Mouse (Mus musculus) megakaryocyte, embryonic 14.5 days (primary cell): Measurements from ENCODE around the gene Snx14. TPM values are rescaled to one million over a fixed set of nuclear protein-coding genes. Genes with fewer than 3 reads are reported as not detected.
A peak's percentile ranks its signal among the peaks of the same experiment; 100 is the strongest.

ENCODE experiments used
- H3K27me3 ChIP-seq: replicated peaks from 2 replicates; pipeline ENCODE3; 2012; ENCODE audit warnings: inconsistent platforms
- H3K36me3 ChIP-seq: replicated peaks from 2 replicates; pipeline ENCODE3; 2012; ENCODE audit warnings: low read length, inconsistent platforms, mixed read lengths
- H3K4me1 ChIP-seq: 2 replicates; pipeline ENCODE4 v1.6.1; 2012; ENCODE audit warnings: inconsistent platforms
- H3K4me3 ChIP-seq: replicated peaks from 2 replicates; pipeline ENCODE3; 2012; ENCODE audit warnings: moderate library complexity, mild to moderate bottlenecking, inconsistent platforms
- H3K9me3 ChIP-seq: 2 replicates; pipeline ENCODE4 v1.6.1; 2012; ENCODE audit warnings: inconsistent platforms
- FLI1 ChIP-seq: IDR thresholded peaks from 2 replicates; pipeline ENCODE4 v1.6.1; 2012; ENCODE audit warnings: low read length, inconsistent platforms, mixed read lengths
- GATA1 ChIP-seq: IDR thresholded peaks from 3 replicates; pipeline ENCODE4 v1.6.1; 2012; ENCODE audit warnings: mixed read lengths, low read length, inconsistent platforms, borderline replicate concordance
- polyA plus RNA-seq: library from polyadenylated mRNA; stranded (reverse); fragments of >175 nt; gene quantifications from 2 replicates; pipeline ENCODE4 v1.2.3, GENCODE M21; 2012; ENCODE audit warnings: low replicate concordance; ENCODE audit not compliant: insufficient read depth

The Snx14 gene
- polyA plus RNA-seq, 1 experiment = 2.3 TPM

GRCm38 (mm10) chr9:88367322-88367721 lies 71.4 kb downstream of the Snx14 start:
- Histone ChIP-seq H3K36me3 (peaks cover 98% of the 10 kb centered on the region), H3K9me3 (no peaks in the 10 kb centered on the region), H3K4me3 (no peak overlapping the region), H3K4me1 (peaks cover 70% of the 10 kb centered on the region), H3K27me3 (no peaks in the 10 kb centered on the region)
- TF ChIP-seq FLI1 (no peak), GATA1 (no peak)

- Histone ChIP-seq H3K27me3 (no peaks in the 10 kb centered on the region), H3K4me1 (peaks cover 70% of the 10 kb centered on the region)
Measured at GRCm38 (mm10) chr9:88366819-88367218, 71.9 kb downstream of the Snx14 start.

DNA sequence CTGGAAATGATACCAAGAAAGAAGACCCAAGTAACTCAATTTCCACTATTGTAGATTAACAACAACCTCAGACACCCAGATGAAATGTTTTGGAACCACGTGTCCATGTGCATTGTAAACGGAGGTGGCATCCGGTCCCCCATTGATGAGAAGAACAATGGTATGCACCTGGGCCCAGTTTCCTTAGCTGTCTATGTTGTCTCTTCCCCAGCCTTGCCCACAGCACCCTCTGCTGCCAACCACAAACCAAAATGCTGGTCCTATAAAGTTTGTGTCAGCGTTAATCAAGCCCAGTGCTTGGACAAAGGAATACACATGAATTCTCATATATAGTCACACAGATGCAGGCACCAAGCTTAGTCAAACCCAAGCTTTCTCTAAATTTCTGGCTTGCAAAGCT lies 72.5 kb downstream of the Snx14 start:
- H3K9me3 ChIP-seq = no peaks in the 10 kb centered on the region
- H3K4me3 ChIP-seq = no peak overlapping the region
- H3K4me1 ChIP-seq = peaks cover 72% of the 10 kb centered on the region
- no peak for TF ChIP-seq FLI1
- no peak for TF ChIP-seq GATA1
- H3K36me3 ChIP-seq = peaks cover 93% of the 10 kb centered on the region
- no peaks in the 10 kb centered on the region for H3K27me3 ChIP-seq

More at GRCm38 (mm10) chr9:88366819-88367218, 71.9 kb downstream of the Snx14 start:
- Histone ChIP-seq H3K9me3 (no peaks in the 10 kb centered on the region), H3K36me3 (peaks cover 94% of the 10 kb centered on the region), H3K4me3 (no peak overlapping the region)
- TF ChIP-seq GATA1 (no peak), FLI1 (no peak)

DNA sequence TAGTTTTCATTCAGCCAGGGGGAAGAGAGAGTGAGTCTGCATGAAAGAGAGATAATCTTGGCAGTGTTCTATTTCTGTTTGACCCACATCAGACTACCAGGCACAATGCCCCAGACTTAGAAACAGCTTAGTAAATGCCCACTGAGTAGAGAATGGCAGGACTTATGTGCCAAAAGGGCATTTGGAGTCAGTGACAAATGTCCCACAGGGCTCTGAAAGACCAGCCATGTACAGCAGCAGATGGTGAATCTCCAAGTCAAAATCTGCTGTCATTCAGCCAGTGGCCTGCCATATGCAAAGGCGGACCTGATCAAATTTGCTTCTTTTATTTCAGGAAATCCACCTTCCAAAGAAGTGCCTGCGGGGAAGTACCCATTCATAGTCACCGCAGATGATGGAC lies 75.7 kb downstream of the Snx14 start:
- peaks cover 88% of the 10 kb centered on the region for H3K4me1 ChIP-seq
- no peaks in the 10 kb centered on the region for H3K9me3 ChIP-seq
- no peaks in the 10 kb centered on the region for H3K27me3 ChIP-seq
- TF ChIP-seq GATA1 (no peak), FLI1 (no peak)
- peaks cover 84% of the 10 kb centered on the region for H3K36me3 ChIP-seq
- no peak overlapping the region for H3K4me3 ChIP-seq

- TF ChIP-seq FLI1 (no peak), GATA1 (no peak)
- Histone ChIP-seq H3K4me3 (peak overlapping the region; percentile 54), H3K4me1 (peaks cover 94% of the 10 kb centered on the region), H3K36me3 (peaks cover 82% of the 10 kb centered on the region), H3K27me3 (no peaks in the 10 kb centered on the region), H3K9me3 (no peaks in the 10 kb centered on the region)
Measured at GRCm38 (mm10) chr9:88362055-88362850, 76.5 kb downstream of the Snx14 start.

GRCm38 (mm10) chr9:88361211-88361909 lies 77.4 kb downstream of the Snx14 start:
- H3K4me1 ChIP-seq = peaks cover 96% of the 10 kb centered on the region
- H3K36me3 ChIP-seq = peaks cover 82% of the 10 kb centered on the region
- TF ChIP-seq FLI1 (no peak), GATA1 (peak; percentile 53; the same call in 1 of the 3 replicates)
- H3K9me3 ChIP-seq = no peaks in the 10 kb centered on the region
- H3K27me3 ChIP-seq = no peaks in the 10 kb centered on the region
- H3K4me3 ChIP-seq = peak overlapping the region; percentile 73

GRCm38 (mm10) chr9:88359140-88359539 lies 79.6 kb downstream of the Snx14 start:
- H3K36me3 ChIP-seq = peaks cover 80% of the 10 kb centered on the region
- H3K4me3 ChIP-seq = peak overlapping the region; percentile 62
- no peaks in the 10 kb centered on the region for H3K27me3 ChIP-seq
- TF ChIP-seq FLI1 (no peak), GATA1 (no peak)
- peaks cover 93% of the 10 kb centered on the region for H3K4me1 ChIP-seq
- no peaks in the 10 kb centered on the region for H3K9me3 ChIP-seq

GRCm38 (mm10) chr9:88357173-88357572 lies 81.6 kb downstream of the Snx14 start:
- H3K27me3 ChIP-seq = no peaks in the 10 kb centered on the region
- peak overlapping the region; percentile 65 for H3K4me3 ChIP-seq
- H3K4me1 ChIP-seq = peaks cover 93% of the 10 kb centered on the region
- peaks cover 82% of the 10 kb centered on the region for H3K36me3 ChIP-seq
- no peaks in the 10 kb centered on the region for H3K9me3 ChIP-seq
- no peak for TF ChIP-seq GATA1
- no peak for TF ChIP-seq FLI1

DNA sequence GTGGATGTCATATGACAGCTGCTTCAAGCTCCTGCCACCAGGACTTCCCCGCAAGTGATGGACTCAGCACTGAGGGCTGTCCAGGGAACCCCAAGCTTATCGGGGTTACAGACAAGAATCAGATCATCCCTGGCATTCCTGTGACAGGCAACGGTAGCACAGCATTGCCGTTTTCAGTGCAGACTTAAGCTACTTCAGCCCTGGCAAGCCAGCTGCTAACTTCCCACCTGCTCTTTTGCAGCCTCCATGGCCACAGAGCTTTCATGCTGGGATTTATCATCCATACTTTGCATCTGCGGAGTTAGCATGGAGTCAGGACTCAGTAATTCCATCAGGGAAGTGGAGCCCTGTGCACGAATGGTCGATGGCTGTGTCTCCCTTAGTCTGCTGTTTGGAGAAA lies 85.3 kb downstream of the Snx14 start:
- TF ChIP-seq FLI1 = no peak
- TF ChIP-seq GATA1 = no peak
- Histone ChIP-seq H3K9me3 (no peaks in the 10 kb centered on the region), H3K27me3 (no peaks in the 10 kb centered on the region), H3K36me3 (peaks cover 93% of the 10 kb centered on the region), H3K4me3 (peak overlapping the region; percentile 11), H3K4me1 (peaks cover 91% of the 10 kb centered on the region)

DNA sequence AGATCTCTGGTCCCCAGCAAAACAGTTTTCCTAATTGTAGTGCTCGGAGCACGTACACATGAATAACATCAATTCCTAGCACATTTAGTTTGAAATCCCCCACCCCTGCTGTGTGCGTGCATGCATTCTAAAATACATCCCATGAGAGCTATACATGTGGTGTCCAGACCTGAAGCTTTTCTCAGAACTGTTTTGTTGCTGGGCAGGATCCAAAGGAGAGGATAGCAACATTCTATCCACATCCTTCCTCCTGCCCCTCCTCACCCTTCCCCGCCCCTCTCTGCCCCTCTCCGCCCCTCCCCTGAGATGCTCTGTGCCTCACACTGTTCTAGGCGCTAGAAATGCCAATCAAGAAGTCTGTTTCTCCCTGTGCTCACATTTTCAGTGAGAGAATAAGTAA lies 86.0 kb downstream of the Snx14 start:
- peak overlapping the region; percentile 14 for H3K4me3 ChIP-seq
- no peaks in the 10 kb centered on the region for H3K9me3 ChIP-seq
- peaks cover 94% of the 10 kb centered on the region for H3K36me3 ChIP-seq
- peaks cover 93% of the 10 kb centered on the region for H3K4me1 ChIP-seq
- no peaks in the 10 kb centered on the region for H3K27me3 ChIP-seq
- TF ChIP-seq GATA1 (no peak), FLI1 (no peak)
